Mouse (Mus musculus): ENCODE results near the gene Gm732.

Gene Gm732

DNA sequence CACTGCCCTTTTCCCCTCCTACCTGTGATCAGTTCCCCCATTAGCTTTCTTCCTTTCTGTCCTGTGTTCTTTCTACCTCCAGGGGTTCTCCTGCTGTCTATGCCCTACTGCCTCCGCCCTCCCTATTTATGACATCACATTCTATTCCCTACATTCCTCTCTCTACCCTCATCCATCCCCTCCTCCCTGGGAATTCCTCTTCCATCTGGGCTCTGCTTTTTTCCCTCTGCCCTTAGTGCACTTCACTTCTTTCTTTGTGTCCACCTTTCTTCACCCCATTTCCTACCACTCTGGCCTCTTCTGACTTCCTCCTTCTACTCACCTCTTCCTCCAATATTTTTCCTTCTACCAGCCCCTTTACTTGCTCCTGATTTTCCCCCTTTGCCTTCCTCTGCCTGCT is at the start of gene Gm732:
Gene Gm732, minus strand, starts transcription at position 101 of the 400 bp plus-strand sequence.
- no peak for DNase-seq (ENCODE audit: low read depth, low spot score)
